Mouse (Mus musculus) stomach, embryonic 14.5 days (tissue): ENCODE data around the gene Parl. TPM values are rescaled to one million over a fixed set of nuclear protein-coding genes. Genes with fewer than 3 reads are reported as not detected.
A peak's percentile ranks its signal among the peaks of the same experiment; 100 is the strongest.

ENCODE experiments used
- ATAC-seq: fragments of 200-750 bp; cut with Nextera tagmentation; 2 replicates; pipeline ENCODE4 v1.8.0; 2017; ENCODE audit warnings: low read depth, moderate TSS enrichment; ENCODE audit not compliant: insufficient number of reproducible peaks, insufficient read depth, low FRiP score
- H3K27ac ChIP-seq: fragments of 300-500 bp; sonication (generic); 2 replicates; pipeline ENCODE4 v1.5.1; 2014; ENCODE audit warnings: mild to moderate bottlenecking, low read length, moderate library complexity, mixed read lengths
- H3K27me3 ChIP-seq: fragments of 300-500 bp; sonication (generic); 2 replicates; pipeline ENCODE4 v1.6.1; 2014; ENCODE audit warnings: low read length, control low read depth, mixed read lengths; ENCODE audit not compliant: control insufficient read depth, insufficient read depth
- H3K36me3 ChIP-seq: fragments of 300-500 bp; sonication (generic); 2 replicates; pipeline ENCODE4 v1.6.1; 2014; ENCODE audit warnings: mild to moderate bottlenecking, control low read depth, low read length, moderate library complexity, mixed read lengths; ENCODE audit not compliant: control insufficient read depth, insufficient read depth
- H3K4me1 ChIP-seq: fragments of 300-500 bp; sonication (generic); 2 replicates; pipeline ENCODE4 v1.6.1; 2014; ENCODE audit warnings: low read length, control low read depth, mixed read lengths; ENCODE audit not compliant: control insufficient read depth, insufficient read depth
- H3K4me2 ChIP-seq: fragments of 300-500 bp; sonication (generic); replicated peaks from 2 replicates; pipeline ENCODE4 v1.6.1; 2014; ENCODE audit warnings: low read depth, low read length, control low read depth
- H3K4me3 ChIP-seq: fragments of 300-500 bp; sonication (generic); 2 replicates; pipeline ENCODE4 v1.5.1; 2014; ENCODE audit warnings: low read depth, low read length, control low read depth
- H3K9ac ChIP-seq: fragments of 300-500 bp; sonication (generic); replicated peaks from 2 replicates; pipeline ENCODE4 v1.6.1; 2014; ENCODE audit warnings: low read depth, mild to moderate bottlenecking, control low read depth, low read length, moderate library complexity, mixed read lengths
- H3K9me3 ChIP-seq: fragments of 300-500 bp; sonication (generic); 2 replicates; pipeline ENCODE4 v1.6.1; 2016; ENCODE audit warnings: low read depth, low read length, control low read depth; ENCODE audit not compliant: control insufficient read depth
- WGBS: fragments of 180-500 bp; shearing (Covaris S2); extraction: QIAGEN DNeasy Blood & Tissue Kit; methylation state at CpG from one replicate; pipeline ENCODE4 v1.1.7; 2014; 5-methylcytosine and 5-hydroxymethylcytosine counted together
- polyA plus RNA-seq: library from polyadenylated mRNA; unstranded; fragments of >200 nt; fragmentation: Nextera tagmentation; extraction: Ambion mirVana; gene quantifications from 2 replicates; pipeline ENCODE4 v1.2.1, GENCODE M21; 2014

Gene Parl
- 76.3 and 83.4 TPM in 2 replicates for polyA plus RNA-seq

DNA sequence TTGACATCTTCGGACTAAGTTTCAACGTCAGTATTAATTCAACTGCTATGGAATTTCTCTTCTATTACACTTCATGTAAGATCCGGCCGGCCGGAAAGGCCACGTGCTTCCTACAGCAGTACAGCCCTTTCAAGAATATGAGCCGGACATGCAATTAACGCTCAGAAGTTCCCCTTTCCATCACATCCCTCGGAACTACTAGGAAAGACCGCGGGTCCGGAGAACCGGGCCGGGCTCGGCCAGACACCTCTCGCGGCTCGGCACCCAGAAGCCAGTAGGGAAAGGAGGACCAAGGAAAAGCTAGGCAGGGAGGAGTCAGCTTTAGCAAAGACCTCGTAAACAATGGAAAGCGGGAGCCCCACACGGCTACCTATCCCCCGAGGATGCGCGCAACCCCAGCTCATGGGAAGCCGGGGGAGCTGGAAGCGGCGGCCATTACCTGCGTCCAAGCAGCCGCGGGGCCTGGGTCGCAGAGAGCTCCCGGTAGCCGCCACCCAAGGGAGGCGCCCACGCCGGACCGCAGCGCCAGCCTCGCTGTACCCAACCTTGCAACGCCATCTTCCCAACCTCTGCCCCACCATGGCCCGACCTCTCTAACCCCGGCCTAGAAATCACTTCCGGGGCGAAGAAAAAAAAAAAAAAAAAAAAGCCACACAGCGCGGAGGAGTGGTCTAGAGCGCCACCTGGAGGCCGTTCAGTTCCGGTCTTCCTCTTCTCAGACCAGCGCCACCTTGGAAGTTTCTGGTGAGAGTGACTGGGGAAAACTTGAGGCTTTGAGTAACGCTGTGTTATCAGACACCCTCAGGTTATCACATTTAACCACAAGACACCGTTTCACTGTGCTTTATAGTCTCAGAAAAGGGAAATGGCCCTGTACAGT, at the start of gene Parl:
Parl (minus strand) TSS at position 618 of the 880 bp plus-strand sequence.
- Histone ChIP-seq H3K27ac (peak within 1 kb of the TSS; percentile 85), H3K4me2 (peak within 1 kb of the TSS; percentile 90), H3K9ac (peak within 1 kb of the TSS; percentile 69), H3K4me1 (peaks cover 8% of the 10 kb centered on the region; the same call in 1 of the 2 replicates), H3K9me3 (no peaks in the 10 kb centered on the region), H3K27me3 (no peaks in the 10 kb centered on the region), H3K4me3 (peak within 1 kb of the TSS; percentile 84), H3K36me3 (peaks cover 2% of the 10 kb centered on the region)
- ATAC-seq, result peak; percentile 88
- under 1% methylated on average over 51 of the region's 52 CpGs for WGBS

DNA sequence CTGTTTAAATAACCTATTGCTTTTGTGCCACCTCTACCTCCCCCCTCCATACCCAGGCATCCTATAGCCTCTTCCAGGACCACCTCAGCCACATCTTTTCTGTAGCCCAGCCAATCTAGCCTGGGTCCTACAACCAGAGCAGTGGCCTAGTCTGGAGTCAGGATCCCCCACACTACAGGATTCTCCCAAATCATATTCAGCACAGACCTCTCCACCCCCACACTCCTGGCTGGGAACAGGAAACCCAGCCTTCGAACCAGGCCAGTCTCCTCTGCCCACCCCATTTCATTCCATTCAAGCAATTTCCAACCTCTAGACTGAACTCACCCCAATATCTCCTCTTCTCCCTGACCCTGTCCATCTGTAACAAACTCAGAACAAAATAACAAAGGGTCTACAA, 43.3 kb upstream of the Parl start:
- Histone ChIP-seq H3K27ac (no peak overlapping the region), H3K4me1 (no peaks in the 10 kb centered on the region), H3K9ac (no peak overlapping the region), H3K27me3 (no peaks in the 10 kb centered on the region), H3K4me2 (no peak overlapping the region), H3K4me3 (no peak overlapping the region), H3K9me3 (no peaks in the 10 kb centered on the region), H3K36me3 (no peaks in the 10 kb centered on the region; the same call in 1 of the 2 replicates)
- 88% methylated on average over 1 of the region's 1 CpGs for WGBS
- ATAC-seq, result no peak

DNA sequence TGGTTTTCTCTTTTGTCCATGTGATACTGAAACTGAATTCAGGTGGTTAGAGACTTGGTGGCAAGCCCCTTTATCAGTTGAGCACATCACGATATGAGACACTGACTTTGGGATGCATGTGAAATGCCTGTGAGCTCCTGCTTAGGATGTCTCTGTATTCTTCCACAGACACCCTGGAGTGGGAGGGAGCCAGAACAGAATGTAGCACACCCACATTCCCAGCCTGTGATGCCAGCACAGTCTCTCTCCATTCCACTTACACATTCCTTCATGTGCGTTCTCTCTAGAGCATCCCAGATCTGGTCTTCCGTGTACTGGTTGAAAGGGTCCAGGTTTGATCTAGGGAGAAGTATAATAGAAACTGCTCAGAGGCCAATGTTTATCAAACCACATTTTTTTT, 36.4 kb upstream of the Parl start:
- ATAC-seq, result no peak
- peaks cover 19% of the 10 kb centered on the region for H3K36me3 ChIP-seq
- H3K4me2 ChIP-seq, result no peak overlapping the region
- H3K4me3 ChIP-seq, result no peak overlapping the region
- no peaks in the 10 kb centered on the region for H3K4me1 ChIP-seq
- H3K9me3 ChIP-seq, result no peaks in the 10 kb centered on the region
- H3K9ac ChIP-seq, result no peak overlapping the region
- 93% methylated on average over 3 of the region's 3 CpGs for WGBS
- H3K27ac ChIP-seq, result no peak overlapping the region
- H3K27me3 ChIP-seq, result no peaks in the 10 kb centered on the region

DNA sequence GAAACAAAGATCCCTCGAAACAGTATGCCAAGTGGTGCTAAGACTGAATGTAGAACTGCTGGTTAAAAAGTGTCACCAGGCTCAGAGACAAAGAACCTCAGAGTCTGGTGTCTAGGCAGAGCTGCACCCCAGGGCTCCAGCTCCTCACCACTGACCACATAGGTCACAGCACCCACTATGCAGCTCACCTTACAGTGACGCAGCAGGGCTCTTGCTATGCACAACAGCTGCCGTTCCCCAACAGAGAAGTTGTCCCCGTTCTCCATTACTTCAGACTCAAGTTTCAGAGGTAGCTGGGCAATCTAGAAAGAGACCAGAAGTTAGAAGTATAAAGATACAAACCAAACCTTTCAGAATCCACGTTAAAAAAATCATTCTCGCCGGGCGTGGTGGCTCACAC, 32.7 kb upstream of the Parl start:
- peaks cover 24% of the 10 kb centered on the region for H3K36me3 ChIP-seq

DNA sequence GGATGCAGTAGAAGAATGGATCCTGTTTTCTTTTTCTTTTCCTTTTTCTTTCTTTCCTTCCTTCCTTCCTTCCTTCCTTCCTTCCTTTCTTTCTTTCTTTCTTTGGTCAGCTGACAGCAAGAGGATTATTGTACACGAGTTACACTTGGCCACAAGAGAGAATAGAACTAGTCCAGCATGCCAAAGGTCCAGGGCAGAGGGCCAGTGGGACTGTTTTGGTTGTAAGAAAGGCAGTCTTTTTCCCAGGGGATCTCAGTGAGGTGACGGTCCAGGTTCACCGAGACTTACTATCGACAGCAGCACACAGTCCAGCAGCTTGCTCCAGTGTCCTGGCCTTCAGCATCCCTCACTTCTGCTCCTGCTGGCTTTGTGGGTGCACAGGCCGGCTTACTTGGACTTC, 26.1 kb upstream of the Parl start:
- no peaks in the 10 kb centered on the region for H3K9me3 ChIP-seq
- no peak overlapping the region for H3K4me2 ChIP-seq
- no peaks in the 10 kb centered on the region for H3K27me3 ChIP-seq
- no peak overlapping the region for H3K27ac ChIP-seq
- H3K4me1 ChIP-seq, result peaks cover 5% of the 10 kb centered on the region; the same call in 1 of the 2 replicates
- no peak overlapping the region for H3K9ac ChIP-seq
- peaks cover 2% of the 10 kb centered on the region for H3K36me3 ChIP-seq
- WGBS, result 89% methylated on average over 5 of the region's 5 CpGs
- ATAC-seq, result no peak
- no peak overlapping the region for H3K4me3 ChIP-seq

More for the DNA sequence above, 32.7 kb upstream of the Parl start:
- no peak overlapping the region for H3K9ac ChIP-seq
- H3K4me1 ChIP-seq, result peaks cover 5% of the 10 kb centered on the region; the same call in 1 of the 2 replicates
- H3K27ac ChIP-seq, result no peak overlapping the region
- H3K27me3 ChIP-seq, result no peaks in the 10 kb centered on the region
- H3K9me3 ChIP-seq, result no peaks in the 10 kb centered on the region
- no peak overlapping the region for H3K4me2 ChIP-seq
- WGBS, result 95% methylated on average over 8 of the region's 8 CpGs
- ATAC-seq, result no peak
- H3K4me3 ChIP-seq, result no peak overlapping the region

DNA sequence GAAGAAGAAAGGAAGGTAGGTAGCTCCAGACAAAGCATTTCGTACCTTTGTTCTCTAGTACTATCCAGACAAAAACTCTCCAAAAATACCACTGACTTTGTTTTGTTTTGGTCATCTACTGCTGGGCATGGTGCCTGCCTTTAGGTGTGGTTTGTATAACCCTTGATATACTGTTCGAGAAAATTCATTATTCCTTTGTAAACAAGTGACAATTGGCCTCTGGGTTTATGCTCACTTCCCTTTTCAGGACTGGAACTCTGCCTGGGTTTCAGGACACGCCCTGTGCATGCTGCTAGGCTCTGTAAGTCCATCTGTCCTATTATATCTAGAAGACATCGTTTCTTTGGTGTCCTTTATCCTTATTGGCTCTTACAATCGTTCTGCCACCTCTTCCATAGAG, 23.1 kb upstream of the Parl start, which contains the start of gene Cyp2ab1:
Cyp2ab1 (minus strand) TSS at position 119 of the 400 bp plus-strand sequence.
- H3K4me2 ChIP-seq, result no peak within 1 kb of the TSS
- no peak within 1 kb of the TSS for H3K27ac ChIP-seq
- no peaks in the 10 kb centered on the region for H3K4me1 ChIP-seq
- H3K36me3 ChIP-seq, result no peaks in the 10 kb centered on the region
- WGBS, result 62% methylated on average over 5 of the region's 5 CpGs
- H3K9me3 ChIP-seq, result no peaks in the 10 kb centered on the region
- H3K9ac ChIP-seq, result no peak within 1 kb of the TSS
- no peaks in the 10 kb centered on the region for H3K27me3 ChIP-seq
- H3K4me3 ChIP-seq, result no peak within 1 kb of the TSS
- ATAC-seq, result no peak

DNA sequence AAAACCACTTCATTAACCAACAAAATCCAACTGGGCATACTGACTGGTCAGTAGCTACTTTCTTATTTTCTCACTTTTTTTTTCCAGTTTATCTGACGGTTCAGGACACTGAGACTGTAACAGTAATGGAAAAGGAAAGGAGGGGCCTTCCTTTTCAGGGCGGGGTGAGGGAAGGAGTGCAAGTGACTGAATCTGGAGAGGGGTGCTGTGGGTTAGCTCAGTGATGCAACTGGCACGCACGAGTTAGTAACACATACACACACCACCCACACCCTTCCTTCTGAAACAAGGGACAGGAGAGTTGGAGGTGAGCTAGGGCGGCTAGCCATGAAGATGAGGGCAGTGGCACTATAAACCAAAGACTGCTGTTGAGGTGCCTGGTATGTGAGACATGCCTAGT, 21.7 kb upstream of the Parl start:
- Histone ChIP-seq H3K27me3 (no peaks in the 10 kb centered on the region), H3K4me1 (no peaks in the 10 kb centered on the region), H3K9me3 (no peaks in the 10 kb centered on the region), H3K4me2 (no peak overlapping the region), H3K27ac (no peak overlapping the region), H3K4me3 (no peak overlapping the region), H3K36me3 (no peaks in the 10 kb centered on the region), H3K9ac (no peak overlapping the region)
- 64% methylated on average over 5 of the region's 5 CpGs for WGBS
- no peak for ATAC-seq

DNA sequence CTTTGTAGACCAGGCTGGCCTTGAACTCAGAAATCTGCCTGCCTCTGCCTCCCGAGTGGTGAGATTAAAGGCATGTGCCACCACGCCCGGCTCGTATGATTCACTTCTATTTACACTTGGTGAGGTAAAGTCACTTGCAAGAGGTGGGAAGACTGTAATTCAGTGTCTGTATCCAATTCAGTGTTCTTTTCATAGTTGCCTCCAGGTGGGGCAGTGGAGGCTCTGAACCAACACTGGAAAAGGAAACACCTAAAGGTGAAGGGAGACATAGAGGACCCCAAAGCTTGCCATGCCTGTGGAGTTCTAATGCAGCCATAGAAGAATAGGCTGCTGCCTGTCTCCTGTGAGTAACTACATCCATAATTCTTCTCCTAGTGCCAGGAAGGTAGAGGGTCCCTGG, 20.1 kb upstream of the Parl start:
- Histone ChIP-seq H3K4me3 (no peak overlapping the region), H3K4me1 (no peaks in the 10 kb centered on the region), H3K4me2 (no peak overlapping the region), H3K27me3 (no peaks in the 10 kb centered on the region), H3K9ac (no peak overlapping the region), H3K36me3 (no peaks in the 10 kb centered on the region), H3K9me3 (no peaks in the 10 kb centered on the region), H3K27ac (no peak overlapping the region)
- 83% methylated on average over 4 of the region's 4 CpGs for WGBS
- ATAC-seq, result no peak
